Mouse (Mus musculus) neural tube, embryonic 14.5 days (tissue): ENCODE measurements at regions not wholly inside any gene's neighbourhood (a gene's known extent, or its start where the extent isn't known, plus 50 kb on each side); places are given as distances from the start of the nearest gene placed in this dataset.

Experiments
- ATAC-seq: fragments of 200-750 bp; cut with Nextera tagmentation; 2 replicates; pipeline ENCODE4 v1.8.0; 2017; ENCODE audit warnings: low read depth, mild to moderate bottlenecking, moderate TSS enrichment, moderate library complexity
- H3K27ac ChIP-seq: fragments of 300-500 bp; sonication (generic); 2 replicates; pipeline ENCODE4 v1.5.1; 2014; ENCODE audit warnings: low read depth, mild to moderate bottlenecking, control low read depth, low read length, moderate library complexity, mixed read lengths
- H3K27me3 ChIP-seq: fragments of 300-500 bp; sonication (generic); 2 replicates; pipeline ENCODE4 v1.6.1; 2014; ENCODE audit warnings: low read length; ENCODE audit not compliant: control insufficient read depth, insufficient read depth
- H3K36me3 ChIP-seq: fragments of 300-500 bp; sonication (generic); 2 replicates; pipeline ENCODE4 v1.6.1; 2014; ENCODE audit warnings: low read length, mixed read lengths; ENCODE audit not compliant: control insufficient read depth, insufficient read depth
- H3K4me1 ChIP-seq: fragments of 300-500 bp; sonication (generic); 2 replicates; pipeline ENCODE4 v1.6.1; 2014; ENCODE audit warnings: low read length; ENCODE audit not compliant: control insufficient read depth, insufficient read depth
- H3K4me2 ChIP-seq: fragments of 300-500 bp; sonication (generic); 2 replicates; pipeline ENCODE4 v1.6.1; 2014; ENCODE audit warnings: mild to moderate bottlenecking, low read depth, low read length, control low read depth
- H3K4me3 ChIP-seq: fragments of 300-500 bp; sonication (generic); 2 replicates; pipeline ENCODE4 v1.5.1; 2014; ENCODE audit warnings: low read depth, low read length, control low read depth, mixed read lengths
- H3K9ac ChIP-seq: fragments of 300-500 bp; sonication (generic); replicated peaks from 2 replicates; pipeline ENCODE4 v1.6.1; 2014; ENCODE audit warnings: low read depth, mild to moderate bottlenecking, control low read depth, low read length, mixed read lengths
- H3K9me3 ChIP-seq: fragments of 300-500 bp; sonication (generic); 2 replicates; pipeline ENCODE4 v1.6.1; 2016; ENCODE audit warnings: low read length; ENCODE audit not compliant: control insufficient read depth
- WGBS: fragments of 180-500 bp; shearing (Covaris S2); extraction: QIAGEN DNeasy Blood & Tissue Kit; methylation state at CpG from one replicate; pipeline ENCODE4 v1.1.7; 2014; 5-methylcytosine and 5-hydroxymethylcytosine counted together

GRCm38 (mm10) chr10:41018888-41019287 is 53.2 kb downstream of the Gpr6 start:
- Histone ChIP-seq H3K4me3 (no peak overlapping the region), H3K36me3 (no peaks in the 10 kb centered on the region), H3K27ac (no peak overlapping the region), H3K4me2 (no peak overlapping the region), H3K4me1 (no peaks in the 10 kb centered on the region), H3K9ac (no peak overlapping the region), H3K27me3 (no peaks in the 10 kb centered on the region), H3K9me3 (no peaks in the 10 kb centered on the region)
- no peak for ATAC-seq
- WGBS, result 59% methylated on average over 5 of the region's 5 CpGs

GRCm38 (mm10) chr10:41016547-41016946 is 55.5 kb downstream of the Gpr6 start:
- H3K36me3 ChIP-seq, result no peaks in the 10 kb centered on the region
- 44% methylated on average over 7 of the region's 7 CpGs for WGBS
- H3K4me2 ChIP-seq, result no peak overlapping the region
- H3K9ac ChIP-seq, result no peak overlapping the region
- no peaks in the 10 kb centered on the region for H3K9me3 ChIP-seq
- no peaks in the 10 kb centered on the region for H3K4me1 ChIP-seq
- no peak overlapping the region for H3K4me3 ChIP-seq
- no peak overlapping the region for H3K27ac ChIP-seq
- no peak for ATAC-seq
- no peaks in the 10 kb centered on the region for H3K27me3 ChIP-seq

- Histone ChIP-seq H3K4me2 (no peak overlapping the region), H3K4me1 (no peaks in the 10 kb centered on the region), H3K9me3 (no peaks in the 10 kb centered on the region), H3K36me3 (no peaks in the 10 kb centered on the region), H3K9ac (no peak overlapping the region), H3K27ac (no peak overlapping the region), H3K4me3 (no peak overlapping the region), H3K27me3 (no peaks in the 10 kb centered on the region)
- peak; percentile 74 for ATAC-seq
- WGBS, result 19% methylated on average over 4 of the region's 4 CpGs
These were observed 56.4 kb downstream of the Gpr6 start for GRCm38 (mm10) chr10:41015654-41016053.

- no peak overlapping the region for H3K4me3 ChIP-seq
- no peaks in the 10 kb centered on the region for H3K4me1 ChIP-seq
- no peak overlapping the region for H3K27ac ChIP-seq
- no peaks in the 10 kb centered on the region for H3K36me3 ChIP-seq
- no peak overlapping the region for H3K4me2 ChIP-seq
- H3K9ac ChIP-seq, result no peak overlapping the region
- ATAC-seq, result no peak
- 88% methylated on average over 2 of the region's 2 CpGs for WGBS
- H3K27me3 ChIP-seq, result no peaks in the 10 kb centered on the region
- H3K9me3 ChIP-seq, result no peaks in the 10 kb centered on the region
These were observed 61.5 kb downstream of the Gpr6 start for GRCm38 (mm10) chr10:41010585-41010984.

- Histone ChIP-seq H3K9ac (no peak overlapping the region), H3K4me3 (no peak overlapping the region), H3K36me3 (no peaks in the 10 kb centered on the region), H3K4me2 (no peak overlapping the region), H3K4me1 (no peaks in the 10 kb centered on the region), H3K9me3 (no peaks in the 10 kb centered on the region), H3K27ac (no peak overlapping the region), H3K27me3 (no peaks in the 10 kb centered on the region)
- ATAC-seq, result no peak
- 87% methylated on average over 3 of the region's 3 CpGs for WGBS
These were observed 64.2 kb downstream of the Gpr6 start for GRCm38 (mm10) chr10:41007866-41008265.

- H3K4me1 ChIP-seq, result no peaks in the 10 kb centered on the region
- H3K9ac ChIP-seq, result no peak overlapping the region
- H3K36me3 ChIP-seq, result no peaks in the 10 kb centered on the region
- ATAC-seq, result no peak
- H3K4me3 ChIP-seq, result no peak overlapping the region
- H3K27ac ChIP-seq, result no peak overlapping the region
- H3K27me3 ChIP-seq, result no peaks in the 10 kb centered on the region
- 87% methylated on average over 9 of the region's 9 CpGs for WGBS
- no peaks in the 10 kb centered on the region for H3K9me3 ChIP-seq
- no peak overlapping the region for H3K4me2 ChIP-seq
These were observed 65.5 kb downstream of the Gpr6 start for GRCm38 (mm10) chr10:41006634-41007033.

- Histone ChIP-seq H3K9ac (no peak overlapping the region), H3K36me3 (no peaks in the 10 kb centered on the region), H3K9me3 (no peaks in the 10 kb centered on the region), H3K27ac (no peak overlapping the region), H3K27me3 (no peaks in the 10 kb centered on the region), H3K4me3 (no peak overlapping the region), H3K4me2 (no peak overlapping the region), H3K4me1 (no peaks in the 10 kb centered on the region)
- WGBS, result 85% methylated on average over 9 of the region's 9 CpGs
- ATAC-seq, result no peak
These were observed 66.3 kb downstream of the Gpr6 start for GRCm38 (mm10) chr10:41005776-41006175.

- H3K4me1 ChIP-seq, result no peaks in the 10 kb centered on the region
- no peak overlapping the region for H3K9ac ChIP-seq
- no peak overlapping the region for H3K4me3 ChIP-seq
- H3K4me2 ChIP-seq, result no peak overlapping the region
- no peak overlapping the region for H3K27ac ChIP-seq
- H3K27me3 ChIP-seq, result no peaks in the 10 kb centered on the region
- peak; percentile 60; the same call in 1 of the 2 replicates for ATAC-seq
- H3K9me3 ChIP-seq, result no peaks in the 10 kb centered on the region
- 66% methylated on average over 3 of the region's 3 CpGs for WGBS
- H3K36me3 ChIP-seq, result no peaks in the 10 kb centered on the region
These were observed 67.3 kb downstream of the Gpr6 start for GRCm38 (mm10) chr10:41004753-41005152.

GRCm38 (mm10) chr10:41004044-41004689 is 67.9 kb downstream of the Gpr6 start:
- no peaks in the 10 kb centered on the region for H3K9me3 ChIP-seq
- no peak overlapping the region for H3K9ac ChIP-seq
- no peaks in the 10 kb centered on the region for H3K27me3 ChIP-seq
- H3K36me3 ChIP-seq, result no peaks in the 10 kb centered on the region
- no peaks in the 10 kb centered on the region for H3K4me1 ChIP-seq
- ATAC-seq, result peak; percentile 96
- H3K4me3 ChIP-seq, result no peak overlapping the region
- H3K27ac ChIP-seq, result no peak overlapping the region
- H3K4me2 ChIP-seq, result no peak overlapping the region
- WGBS, result 30% methylated on average over 7 of the region's 7 CpGs
